Mouse (Mus musculus): Measurements from ENCODE around the gene Man1c1.

The Man1c1 gene

GRCm38 (mm10) chr4:134512798-134513197, 191.3 kb downstream of the Man1c1 start:
- DNase-seq (ENCODE audit: low read depth, low spot score): no peak

GRCm38 (mm10) chr4:134511730-134512129, 192.4 kb downstream of the Man1c1 start:
- DNase-seq (ENCODE audit: low read depth, low spot score): no peak

Measured in brain, embryonic 18.5 days (tissue).